Mouse (Mus musculus) naive thymus-derived CD4-positive, alpha-beta T cell, adult 5 months (primary cell): ENCODE measurements around the gene Dio2. TPM values are rescaled to one million over a fixed set of nuclear protein-coding genes. Genes with fewer than 3 reads are reported as not detected.

Experiments
- polyA plus RNA-seq: library from polyadenylated mRNA; unstranded; fragments of 100-300 nt; shearing (Covaris generic); gene quantifications from one replicate; pipeline ENCODE4 v1.2.1, GENCODE M21; 2017

Gene Dio2
- polyA plus RNA-seq = 0.06 TPM

GRCm38 (mm10) chr12:90738388-90739223, at the start of gene Dio2:
Gene Dio2, minus strand, starts transcription at chr12:90738438.

